Mouse (Mus musculus) gastrocnemius, postnatal 4 days (tissue): ENCODE measurements at regions not wholly inside any gene's neighbourhood (a gene's known extent, or its start where the extent isn't known, plus 50 kb on each side); places are given as distances from the start of the nearest gene placed in this dataset.

ENCODE experiments used
- DNase-seq, 2 experiments: peaks; one replicate each; pipeline ENCODE4 v3.0.0; 2021 to 2022; ENCODE audit warnings: low spot score in 2 of 2, mixed read lengths in 2 of 2

DNA sequence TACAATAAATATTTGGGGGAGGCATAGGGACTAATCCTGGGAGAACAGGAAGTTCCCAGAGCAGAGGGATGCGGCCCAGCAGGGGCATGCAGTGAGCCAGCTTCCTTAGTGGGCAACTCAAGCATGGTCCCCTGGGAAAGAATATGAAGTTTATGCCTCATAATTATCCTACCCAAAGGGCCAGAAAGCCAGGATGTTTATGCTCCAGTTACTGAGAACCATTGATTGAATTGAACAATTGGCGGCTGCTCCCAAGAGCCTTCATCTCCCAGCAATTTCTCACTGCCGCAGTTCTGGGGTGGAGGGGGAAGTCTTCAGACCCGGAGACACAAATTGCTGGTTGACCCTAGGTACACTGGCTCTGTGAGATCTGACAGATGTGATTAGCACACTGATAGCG is 50.9 kb upstream of the Arntl start:
- no peak for DNase-seq

GRCm38 (mm10) chr7:113156861-113157747 is 50.2 kb upstream of the Arntl start:
- DNase-seq = no peak
